Mouse (Mus musculus): ENCODE results near the gene Kank2. TPM values are rescaled to one million over a fixed set of nuclear protein-coding genes. Genes with fewer than 3 reads are reported as not detected.

The Kank2 gene
- polyA plus RNA-seq, 1 experiment from 2014 or later: 4.7 TPM

DNA sequence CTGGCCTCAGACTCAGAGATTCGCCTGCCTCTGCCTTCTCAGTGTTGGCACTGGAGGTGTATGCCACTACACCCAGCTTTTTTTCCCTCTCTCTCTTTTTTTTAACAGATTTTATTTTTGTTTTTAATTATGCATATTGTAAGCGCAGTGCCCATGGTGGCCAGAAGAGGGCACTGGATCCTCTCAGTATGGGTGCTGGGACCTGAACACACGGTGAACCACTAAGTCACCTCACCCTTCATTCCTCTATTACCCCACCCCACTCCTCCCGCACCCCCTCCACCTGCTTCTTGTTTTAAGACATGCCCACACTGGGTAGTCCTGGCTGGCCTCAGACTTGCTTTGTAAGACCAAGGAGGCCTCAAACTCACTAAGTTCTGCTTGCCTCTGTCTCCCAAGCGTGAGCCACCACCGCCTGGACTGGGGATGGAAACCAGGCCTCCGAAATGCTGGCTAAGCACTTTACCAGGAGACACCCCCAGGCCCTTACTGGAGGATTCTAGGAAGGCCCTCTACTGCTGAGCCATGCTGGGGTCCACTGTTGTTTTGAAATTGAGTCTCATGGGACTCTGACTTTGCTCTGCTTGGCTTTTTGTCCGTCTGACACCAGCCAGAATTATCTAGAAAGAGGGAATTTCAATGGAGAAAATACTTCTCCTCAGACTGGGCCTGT lies 41.7 kb upstream of the Kank2 start:
- Histone ChIP-seq H3K4me1 (replicated peaks; ENCODE audit: control insufficient read depth, insufficient read depth, low read length) (no peaks in the 10 kb centered on the region), H3K9me3 (ENCODE audit: control insufficient read depth, low read length) (no peaks in the 10 kb centered on the region), H3K27ac (ENCODE audit: low read depth, low read length) (no peak overlapping the region), H3K4me2 (replicated peaks; ENCODE audit: low read depth, low read length) (no peak overlapping the region), H3K4me3 (ENCODE audit: low read depth, low read length) (no peak overlapping the region), H3K27me3 (ENCODE audit: control insufficient read depth, insufficient read depth, low read length) (no peaks in the 10 kb centered on the region), H3K36me3 (ENCODE audit: control insufficient read depth, insufficient read depth, low read length) (no peaks in the 10 kb centered on the region), H3K9ac (ENCODE audit: low read depth, low read length) (no peak overlapping the region)
- ATAC-seq (ENCODE audit: low FRiP score): no peak
- DNase-seq (ENCODE audit: low spot score): peak; percentile 71
- 52% methylated on average over 8 of the region's 8 CpGs for WGBS

DNA sequence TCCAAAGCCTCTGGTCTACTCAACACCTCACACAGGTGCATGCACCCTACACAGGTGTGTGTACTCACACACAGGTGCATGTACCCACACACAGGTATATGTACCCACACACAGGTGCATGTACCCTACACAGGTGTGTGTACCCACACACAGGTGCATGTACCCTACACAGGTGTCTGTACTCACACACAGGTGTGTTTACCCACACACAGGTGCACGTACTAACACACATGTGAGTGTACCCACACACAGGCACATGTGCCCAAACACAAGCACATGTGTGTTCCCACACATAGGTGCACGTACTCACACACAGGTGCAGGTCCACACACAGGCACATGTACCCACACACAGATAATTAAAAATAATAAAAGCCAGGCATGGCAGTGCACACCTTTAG lies 39.1 kb upstream of the Kank2 start:
- no peak overlapping the region for H3K27ac ChIP-seq (ENCODE audit: low read depth, low read length)
- no peaks in the 10 kb centered on the region for H3K36me3 ChIP-seq (ENCODE audit: control insufficient read depth, insufficient read depth, low read length)
- H3K4me2 ChIP-seq (replicated peaks; ENCODE audit: low read depth, low read length): no peak overlapping the region
- ATAC-seq (ENCODE audit: low FRiP score): no peak
- no peaks in the 10 kb centered on the region for H3K9me3 ChIP-seq (ENCODE audit: control insufficient read depth, low read length)
- no peaks in the 10 kb centered on the region for H3K4me1 ChIP-seq (replicated peaks; ENCODE audit: control insufficient read depth, insufficient read depth, low read length)
- H3K27me3 ChIP-seq (ENCODE audit: control insufficient read depth, insufficient read depth, low read length): no peaks in the 10 kb centered on the region
- H3K9ac ChIP-seq (ENCODE audit: low read depth, low read length): no peak overlapping the region
- WGBS: 95% methylated on average over 2 of the region's 2 CpGs
- no peak overlapping the region for H3K4me3 ChIP-seq (ENCODE audit: low read depth, low read length)
- DNase-seq (ENCODE audit: low spot score): no peak

DNA sequence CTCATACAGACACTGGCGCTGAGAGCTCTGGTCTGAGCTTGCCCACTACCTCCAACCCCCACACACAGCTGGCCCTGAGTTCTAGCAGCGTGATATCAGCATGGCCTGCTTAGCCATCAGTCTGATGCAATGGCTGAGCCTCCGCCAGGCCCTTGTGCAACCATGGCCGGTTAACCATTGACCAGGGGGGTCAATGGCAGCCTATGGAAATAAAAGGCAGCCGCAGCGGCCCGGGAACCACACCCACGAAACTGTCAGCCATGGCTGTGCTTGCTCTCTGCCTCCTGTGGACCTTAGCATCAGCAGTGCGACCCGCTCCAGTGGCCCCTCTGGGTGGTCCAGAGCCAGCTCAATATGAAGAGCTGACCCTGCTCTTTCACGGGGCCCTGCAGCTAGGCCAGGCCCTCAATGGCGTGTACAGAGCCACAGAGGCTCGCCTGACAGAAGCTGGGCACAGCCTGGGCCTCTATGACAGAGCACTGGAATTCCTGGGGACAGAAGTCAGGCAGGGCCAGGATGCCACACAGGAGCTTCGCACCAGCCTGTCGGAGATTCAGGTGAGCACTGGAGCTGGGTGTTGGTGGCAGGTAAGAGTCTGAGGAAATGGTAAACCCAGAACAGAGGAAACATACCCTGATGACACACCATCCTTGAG lies 36.8 kb upstream of the Kank2 start, which contains the start of gene Angptl8:
TSS of gene Angptl8 (plus strand) at position 253 of the 655 bp plus-strand sequence.
- Histone ChIP-seq H3K4me2 (replicated peaks; ENCODE audit: low read depth, low read length) (no peak within 1 kb of the TSS), H3K27ac (ENCODE audit: low read depth, low read length) (no peak within 1 kb of the TSS), H3K4me3 (ENCODE audit: low read depth, low read length) (no peak within 1 kb of the TSS), H3K36me3 (ENCODE audit: control insufficient read depth, insufficient read depth, low read length) (no peaks in the 10 kb centered on the region), H3K27me3 (ENCODE audit: control insufficient read depth, insufficient read depth, low read length) (no peaks in the 10 kb centered on the region), H3K9me3 (ENCODE audit: control insufficient read depth, low read length) (no peaks in the 10 kb centered on the region), H3K4me1 (replicated peaks; ENCODE audit: control insufficient read depth, insufficient read depth, low read length) (no peaks in the 10 kb centered on the region), H3K9ac (ENCODE audit: low read depth, low read length) (no peak within 1 kb of the TSS)
- DNase-seq (ENCODE audit: low spot score) (no peak), ATAC-seq (ENCODE audit: low FRiP score) (no peak)
- WGBS: 65% methylated on average over 15 of the region's 15 CpGs

DNA sequence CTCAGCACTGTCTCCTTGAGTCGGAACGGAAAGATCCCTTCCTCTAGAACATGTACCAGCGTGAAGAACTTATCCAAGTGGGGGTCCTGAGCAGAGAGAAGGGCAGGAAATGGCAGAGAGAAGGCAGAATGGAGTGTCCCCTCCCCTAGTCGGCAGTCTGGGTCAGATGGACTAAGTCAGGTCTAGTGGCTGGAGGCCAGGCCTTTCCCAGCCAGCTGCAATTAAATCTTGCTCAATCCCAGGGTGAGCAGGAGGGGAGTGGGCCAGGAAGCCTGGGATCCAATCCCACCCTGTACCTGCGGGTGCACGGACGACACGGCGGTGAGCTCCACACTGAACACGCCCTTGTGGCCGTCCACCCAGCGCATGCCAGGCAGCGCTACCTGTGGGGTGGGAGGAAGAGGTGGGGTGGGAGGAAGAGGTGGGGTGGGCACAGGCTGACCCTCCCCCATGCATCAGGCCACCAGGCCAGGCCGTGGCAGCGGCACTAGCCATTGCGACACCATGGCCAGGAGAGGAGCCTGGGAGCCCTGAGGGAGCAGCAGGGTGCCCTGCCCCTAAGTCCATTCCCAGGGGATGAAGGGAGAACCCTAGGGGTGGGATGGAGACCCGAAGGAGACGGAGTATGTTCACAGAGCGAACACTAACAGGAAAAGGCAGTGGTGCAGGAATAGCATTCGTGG lies 33.2 kb upstream of the Kank2 start:
- H3K9ac ChIP-seq (ENCODE audit: low read depth, low read length): no peak overlapping the region
- DNase-seq (ENCODE audit: low spot score): no peak
- no peaks in the 10 kb centered on the region for H3K27me3 ChIP-seq (ENCODE audit: control insufficient read depth, insufficient read depth, low read length)
- H3K27ac ChIP-seq (ENCODE audit: low read depth, low read length): no peak overlapping the region
- no peak overlapping the region for H3K4me2 ChIP-seq (replicated peaks; ENCODE audit: low read depth, low read length)
- H3K9me3 ChIP-seq (ENCODE audit: control insufficient read depth, low read length): no peaks in the 10 kb centered on the region
- no peak overlapping the region for H3K4me3 ChIP-seq (ENCODE audit: low read depth, low read length)
- H3K36me3 ChIP-seq (ENCODE audit: control insufficient read depth, insufficient read depth, low read length): no peaks in the 10 kb centered on the region
- ATAC-seq (ENCODE audit: low FRiP score): no peak
- H3K4me1 ChIP-seq (replicated peaks; ENCODE audit: control insufficient read depth, insufficient read depth, low read length): no peaks in the 10 kb centered on the region
- WGBS: 92% methylated on average over 20 of the region's 20 CpGs

DNA sequence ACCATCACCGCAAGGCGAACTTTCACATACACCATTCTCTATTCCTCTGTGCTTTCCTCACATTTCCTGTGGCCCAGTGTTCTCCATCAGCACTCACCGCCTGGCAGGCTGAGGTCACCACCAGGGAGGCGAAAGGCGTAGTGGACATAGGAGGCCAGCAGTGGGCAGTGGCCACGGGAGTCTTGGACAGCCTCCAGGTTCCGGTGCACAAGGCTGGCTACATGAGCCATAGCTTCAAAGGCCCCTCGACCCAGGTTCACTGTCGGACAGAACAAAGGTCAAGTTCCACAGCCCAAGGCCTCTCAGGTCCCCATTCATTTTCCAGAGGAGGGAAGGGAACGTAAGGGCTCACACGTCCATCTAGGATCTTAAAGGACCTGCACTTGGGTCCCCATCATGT lies 32.4 kb upstream of the Kank2 start:
- no peak for DNase-seq (ENCODE audit: low spot score)
- Histone ChIP-seq H3K4me3 (ENCODE audit: low read depth, low read length) (no peak overlapping the region), H3K4me2 (replicated peaks; ENCODE audit: low read depth, low read length) (no peak overlapping the region), H3K27me3 (ENCODE audit: control insufficient read depth, insufficient read depth, low read length) (no peaks in the 10 kb centered on the region), H3K9ac (ENCODE audit: low read depth, low read length) (no peak overlapping the region), H3K4me1 (replicated peaks; ENCODE audit: control insufficient read depth, insufficient read depth, low read length) (no peaks in the 10 kb centered on the region), H3K9me3 (ENCODE audit: control insufficient read depth, low read length) (no peaks in the 10 kb centered on the region), H3K27ac (ENCODE audit: low read depth, low read length) (no peak overlapping the region), H3K36me3 (ENCODE audit: control insufficient read depth, insufficient read depth, low read length) (no peaks in the 10 kb centered on the region)
- WGBS: 88% methylated on average over 11 of the region's 11 CpGs
- ATAC-seq (ENCODE audit: low FRiP score): no peak

DNA sequence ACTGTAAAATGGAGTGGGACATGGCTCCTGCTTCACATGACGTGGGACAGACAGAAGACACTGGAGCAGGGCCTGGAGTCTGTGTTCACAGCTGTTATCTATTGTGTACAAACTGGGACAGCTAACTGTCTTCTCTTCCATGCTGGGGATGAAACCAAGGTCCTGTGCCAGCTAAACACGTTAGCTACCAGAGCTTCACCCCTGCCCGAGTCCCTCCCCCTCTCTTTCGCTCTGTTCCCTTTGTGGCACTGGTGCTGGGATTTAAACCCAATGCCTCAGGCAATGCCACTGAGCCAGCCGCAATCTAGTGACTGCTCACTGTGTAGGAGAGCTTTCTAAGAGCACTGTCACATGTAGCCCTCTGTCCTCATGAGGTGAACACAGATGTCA lies 31.9 kb upstream of the Kank2 start:
- WGBS: 85% methylated on average over 5 of the region's 5 CpGs
- H3K4me3 ChIP-seq (ENCODE audit: low read depth, low read length): no peak overlapping the region
- no peak overlapping the region for H3K9ac ChIP-seq (ENCODE audit: low read depth, low read length)
- H3K4me1 ChIP-seq (replicated peaks; ENCODE audit: control insufficient read depth, insufficient read depth, low read length): no peaks in the 10 kb centered on the region
- no peak overlapping the region for H3K27ac ChIP-seq (ENCODE audit: low read depth, low read length)
- H3K9me3 ChIP-seq (ENCODE audit: control insufficient read depth, low read length): no peaks in the 10 kb centered on the region
- no peak for DNase-seq (ENCODE audit: low spot score)
- no peaks in the 10 kb centered on the region for H3K36me3 ChIP-seq (ENCODE audit: control insufficient read depth, insufficient read depth, low read length)
- no peak for ATAC-seq (ENCODE audit: low FRiP score)
- H3K4me2 ChIP-seq (replicated peaks; ENCODE audit: low read depth, low read length): no peak overlapping the region
- no peaks in the 10 kb centered on the region for H3K27me3 ChIP-seq (ENCODE audit: control insufficient read depth, insufficient read depth, low read length)

DNA sequence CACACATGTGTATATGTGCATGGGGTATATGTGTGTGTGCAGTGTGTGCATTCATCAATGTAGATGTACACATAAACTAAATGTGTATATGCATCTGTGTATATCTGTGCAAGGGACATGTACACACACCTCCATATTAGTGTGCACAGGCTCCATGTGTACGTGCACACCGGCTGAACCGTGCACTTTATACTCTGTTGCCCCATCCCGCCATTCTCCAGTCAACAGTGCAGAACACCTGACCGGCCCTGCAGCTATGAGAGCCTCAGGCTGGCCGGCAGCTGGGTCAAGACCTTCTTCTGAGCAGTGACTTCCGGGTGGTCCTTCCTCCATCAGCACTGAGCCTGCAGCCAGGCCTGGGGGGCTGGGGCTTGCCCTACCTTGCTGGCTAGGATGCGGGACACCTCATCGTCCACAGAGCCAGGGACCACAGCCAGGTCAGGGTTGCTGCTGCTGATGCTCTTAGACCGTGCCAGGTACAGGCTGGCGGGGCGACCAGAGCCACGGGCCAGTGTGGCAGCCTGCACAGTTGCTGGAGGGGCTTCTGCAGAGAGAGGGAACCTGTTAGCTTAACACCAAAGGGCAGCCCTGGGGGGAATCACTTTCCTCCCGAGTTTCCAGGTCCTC lies 31.4 kb upstream of the Kank2 start:
- no peak overlapping the region for H3K9ac ChIP-seq (ENCODE audit: low read depth, low read length)
- H3K4me2 ChIP-seq (replicated peaks; ENCODE audit: low read depth, low read length): no peak overlapping the region
- H3K36me3 ChIP-seq (ENCODE audit: control insufficient read depth, insufficient read depth, low read length): no peaks in the 10 kb centered on the region
- H3K9me3 ChIP-seq (ENCODE audit: control insufficient read depth, low read length): no peaks in the 10 kb centered on the region
- H3K27ac ChIP-seq (ENCODE audit: low read depth, low read length): no peak overlapping the region
- ATAC-seq (ENCODE audit: low FRiP score) (no peak), DNase-seq (ENCODE audit: low spot score) (no peak)
- no peak overlapping the region for H3K4me3 ChIP-seq (ENCODE audit: low read depth, low read length)
- H3K27me3 ChIP-seq (ENCODE audit: control insufficient read depth, insufficient read depth, low read length): no peaks in the 10 kb centered on the region
- no peaks in the 10 kb centered on the region for H3K4me1 ChIP-seq (replicated peaks; ENCODE audit: control insufficient read depth, insufficient read depth, low read length)
- WGBS: 92% methylated on average over 14 of the region's 14 CpGs

DNA sequence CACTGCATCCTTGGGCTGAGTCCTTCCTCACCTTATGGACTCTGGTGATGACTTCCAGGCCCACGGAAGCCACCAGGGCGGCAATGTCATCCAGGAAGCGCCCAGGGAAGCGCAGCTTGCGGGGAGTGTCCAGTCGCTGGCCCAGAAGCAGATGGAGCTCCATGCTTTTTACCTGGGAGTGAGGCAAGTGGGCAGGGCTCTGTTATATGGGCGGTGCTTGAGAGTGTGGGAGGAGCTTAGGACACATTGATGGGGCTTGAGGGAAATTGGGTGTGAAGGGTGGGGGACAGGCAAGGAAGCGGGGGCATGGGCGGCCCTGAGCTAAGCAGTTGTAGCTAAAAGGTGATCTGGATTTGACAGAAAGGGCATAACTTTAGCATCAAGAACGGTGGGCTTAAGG lies 25.8 kb upstream of the Kank2 start:
- Histone ChIP-seq H3K4me2 (replicated peaks; ENCODE audit: low read depth, low read length) (no peak overlapping the region), H3K4me1 (replicated peaks; ENCODE audit: control insufficient read depth, insufficient read depth, low read length) (no peaks in the 10 kb centered on the region), H3K36me3 (ENCODE audit: control insufficient read depth, insufficient read depth, low read length) (no peaks in the 10 kb centered on the region), H3K9ac (ENCODE audit: low read depth, low read length) (no peak overlapping the region), H3K27me3 (ENCODE audit: control insufficient read depth, insufficient read depth, low read length) (no peaks in the 10 kb centered on the region), H3K9me3 (ENCODE audit: control insufficient read depth, low read length) (no peaks in the 10 kb centered on the region), H3K4me3 (ENCODE audit: low read depth, low read length) (no peak overlapping the region), H3K27ac (ENCODE audit: low read depth, low read length) (no peak overlapping the region)
- DNase-seq (ENCODE audit: low spot score) (no peak), ATAC-seq (ENCODE audit: low FRiP score) (no peak)
- 66% methylated on average over 10 of the region's 10 CpGs for WGBS
